Mouse (Mus musculus) heart, adult 2 months (tissue): ENCODE data around the gene Pcbd2. TPM values are rescaled to one million over a fixed set of nuclear protein-coding genes. Genes with fewer than 3 reads are reported as not detected.

Source experiments
- DNase-seq, 2 experiments: peaks; one replicate each; pipeline ENCODE4 v3.0.0; 2021
- H3K27ac ChIP-seq: fragments of 200-600 bp; 2 replicates; pipeline ENCODE4 v1.8.1; 2022
- H3K27me3 ChIP-seq: fragments of 200-500 bp; 2 replicates; pipeline ENCODE4 v1.6.1; 2012; ENCODE audit warnings: mild to moderate bottlenecking, low read length, inconsistent platforms, mixed read lengths; ENCODE audit not compliant: control insufficient read depth, insufficient read depth
- H3K36me3 ChIP-seq: fragments of 200-500 bp; 2 replicates; pipeline ENCODE4 v1.6.1; 2012; ENCODE audit warnings: low read length, inconsistent platforms; ENCODE audit not compliant: control insufficient read depth, insufficient read depth
- H3K4me1 ChIP-seq: fragments of 200-500 bp; 2 replicates; pipeline ENCODE4 v1.6.1; 2011; ENCODE audit warnings: low read length; ENCODE audit not compliant: control insufficient read depth, insufficient read depth
- H3K4me3 ChIP-seq: fragments of 200-600 bp; 2 replicates; pipeline ENCODE4 v1.8.1; 2022
- H3K79me2 ChIP-seq: fragments of 200-500 bp; replicated peaks from 2 replicates; pipeline ENCODE4 v1.6.1; 2012; ENCODE audit warnings: mild to moderate bottlenecking, inconsistent platforms, low read length, moderate library complexity, mixed read lengths; ENCODE audit not compliant: control insufficient read depth, insufficient read depth
- H3K9ac ChIP-seq: fragments of 200-500 bp; 2 replicates; pipeline ENCODE4 v1.6.1; 2012; ENCODE audit warnings: low read depth, mild to moderate bottlenecking, control low read depth, inconsistent platforms, low read length, mixed read lengths
- CTCF ChIP-seq: fragments of 200-600 bp; IDR thresholded peaks from 2 replicates; pipeline ENCODE4 v1.8.1; 2022; ENCODE audit warnings: antibody characterized with exemption, mild to moderate bottlenecking, moderate library complexity
- EP300 ChIP-seq: fragments of 200-500 bp; IDR thresholded peaks from 2 replicates; pipeline ENCODE4 v1.6.1; 2011; ENCODE audit warnings: low read depth, low read length, control low read depth; ENCODE audit not compliant: insufficient read depth
- POLR2A ChIP-seq: fragments of 200-500 bp; IDR thresholded peaks from 2 replicates; pipeline ENCODE4 v1.6.1; 2011; ENCODE audit warnings: mild to moderate bottlenecking, low read depth, low read length, control low read depth; ENCODE audit not compliant: insufficient read depth
- WGBS: fragments of 180-500 bp; shearing (Covaris S2); methylation state at CpG from one replicate; pipeline ENCODE4 v1.1.7; 2018; 5-methylcytosine and 5-hydroxymethylcytosine counted together
- intact Hi-C: fragments of 180-260 bp; cut with DNase I; formaldehyde crosslinking; loops from one replicate; pipeline ENCODE4 v1.15.1; 2025
- polyA plus RNA-seq: library from polyadenylated mRNA; depleted of rRNA; stranded (reverse); fragments of >200 nt; gene quantifications from 2 replicates; pipeline ENCODE4 v1.2.3, GENCODE M21; 2012; rRNA removed
- total RNA-seq, 2 experiments: library from RNA; stranded (reverse); gene quantifications; 2 replicates each; pipeline ENCODE4 v1.2.3; 2021

Pcbd2 gene
- total and polyA plus RNA-seq, 3 experiments, result 34.6 to 47.6 (median 46.7) TPM

DNA sequence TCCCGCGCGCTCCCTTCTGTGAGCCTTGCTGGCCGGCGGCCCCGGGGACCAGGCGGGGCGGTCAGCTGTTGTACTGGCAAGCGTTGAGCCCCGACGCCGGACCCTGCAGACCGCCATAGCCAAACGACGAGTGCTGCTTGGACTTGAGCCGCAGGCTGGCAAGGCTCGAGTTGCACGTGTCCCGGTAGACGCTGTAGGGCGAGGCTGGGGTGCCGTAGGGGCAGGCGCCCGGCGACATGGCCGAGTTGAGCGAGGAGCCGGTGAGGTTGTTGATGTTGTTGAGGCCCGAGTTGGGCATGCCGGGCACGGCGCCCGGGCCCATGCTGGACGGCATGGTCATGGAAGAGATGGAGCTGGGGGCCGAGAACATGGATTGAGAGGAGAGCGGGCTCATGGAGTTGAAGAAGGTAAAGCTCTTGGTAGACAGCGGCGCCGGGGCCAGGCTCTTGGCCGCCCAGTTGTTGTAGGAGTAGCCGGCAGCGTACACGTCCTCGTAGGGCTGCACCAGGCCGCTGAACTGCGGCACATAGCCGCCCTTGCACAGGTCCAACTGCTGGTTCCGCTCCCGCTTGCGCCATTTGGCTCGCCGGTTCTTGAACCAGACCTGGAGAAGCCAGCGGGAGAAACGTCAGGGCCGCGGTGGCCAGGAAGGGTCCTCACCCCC lies 99.0 kb downstream of the Pcbd2 start:
- Histone ChIP-seq H3K9ac (no peak overlapping the region), H3K79me2 (no peaks in the 10 kb centered on the region), H3K36me3 (no peaks in the 10 kb centered on the region), H3K4me3 (no peak overlapping the region), H3K4me1 (0 out of 2 replicates have a peak, but pooled peaks cover 1% of the 10 kb centered on the region), H3K27me3 (peaks cover 57% of the 10 kb centered on the region), H3K27ac (no peak overlapping the region)
- WGBS, result 4% methylated on average over 56 of the region's 56 CpGs
- intact Hi-C loops, result no loop called here
- TF ChIP-seq POLR2A, result no peak
- no peak for TF ChIP-seq CTCF
- no peak for TF ChIP-seq EP300
- DNase-seq, result peak in 1 of 2 experiments; percentile 49

Other genes starting within 250 kb of the Pcbd2 start
- gene Dbn1, start 239.3 kb upstream of the Pcbd2 start, total RNA-seq, result 1 to 10 TPM; 4.8 to 9.3 TPM
- 10.4 and 11.5 TPM in 2 replicates for gene Dbn1, start 239.3 kb upstream of the Pcbd2 start, polyA plus RNA-seq
- gene Pdlim7, start 213.7 kb upstream of the Pcbd2 start, total RNA-seq, result 10 to 100 TPM; 46.9 to 54.0 TPM
- 86.3 and 98.2 TPM in 2 replicates for gene Pdlim7, start 213.7 kb upstream of the Pcbd2 start, polyA plus RNA-seq
- 1 to 10 TPM; 1.9 to 2.4 TPM for gene Dok3, start 198.1 kb upstream of the Pcbd2 start, total RNA-seq
- 3.7 and 7.3 TPM in 2 replicates for gene Dok3, start 198.1 kb upstream of the Pcbd2 start, polyA plus RNA-seq
- 10 to 100 TPM; 13.0 to 13.9 TPM for gene Ddx41, start 190.7 kb upstream of the Pcbd2 start, total RNA-seq
- gene Ddx41, start 190.7 kb upstream of the Pcbd2 start, polyA plus RNA-seq, result 20.7 and 21.1 TPM in 2 replicates
- gene Fam193b, start 156.2 kb upstream of the Pcbd2 start, total RNA-seq, result 10 to 100 TPM; 11.2 to 13.0 TPM
- 43.9 and 46.1 TPM in 2 replicates for gene Fam193b, start 156.2 kb upstream of the Pcbd2 start, polyA plus RNA-seq
- 10 to 100 TPM; 85.5 to 95.7 TPM for gene Tmed9, start 153.6 kb upstream of the Pcbd2 start, total RNA-seq
- gene Tmed9, start 153.6 kb upstream of the Pcbd2 start, polyA plus RNA-seq, result 64.5 and 91.4 TPM in 2 replicates
- 1 to 10 TPM; 8.8 to 9.8 TPM for gene B4galt7, start 127.5 kb upstream of the Pcbd2 start, total RNA-seq
- 11.4 and 13.2 TPM in 2 replicates for gene B4galt7, start 127.5 kb upstream of the Pcbd2 start, polyA plus RNA-seq
- gene Caml, start 104.4 kb upstream of the Pcbd2 start, total RNA-seq, result 10 to 100 TPM; 10.4 to 10.9 TPM
- gene Caml, start 104.4 kb upstream of the Pcbd2 start, polyA plus RNA-seq, result 11.7 and 14.9 TPM in 2 replicates
- gene Ddx46, start 92.3 kb upstream of the Pcbd2 start, total RNA-seq, result 10 to 100 TPM; 20.8 to 21.1 TPM
- gene Ddx46, start 92.3 kb upstream of the Pcbd2 start, polyA plus RNA-seq, result 7.9 and 14.8 TPM in 2 replicates
- 10 to 100 TPM; 39.4 to 42.2 TPM for gene B230219D22Rik, start 34.2 kb upstream of the Pcbd2 start, total RNA-seq
- gene B230219D22Rik, start 34.2 kb upstream of the Pcbd2 start, polyA plus RNA-seq, result 22.1 and 52.1 TPM in 2 replicates
- gene Txndc15, start 12.7 kb upstream of the Pcbd2 start, total RNA-seq, result 10 to 100 TPM; 39.4 to 47.1 TPM
- 29.1 and 37.5 TPM in 2 replicates for gene Txndc15, start 12.7 kb upstream of the Pcbd2 start, polyA plus RNA-seq
- under 1 TPM in 1 of 2 experiments, not detected in 1; 0.23 TPM for gene Catsper3, start 57.2 kb downstream of the Pcbd2 start, total RNA-seq
- 0.12 TPM in 1 of 2 replicates, not detected in the other for gene Catsper3, start 57.2 kb downstream of the Pcbd2 start, polyA plus RNA-seq
- not detected for gene Pitx1, start 108.8 kb downstream of the Pcbd2 start, total RNA-seq
- gene Pitx1, start 108.8 kb downstream of the Pcbd2 start, polyA plus RNA-seq, result 0.06 TPM in 1 of 2 replicates, not detected in the other